Mouse (Mus musculus) embryonic facial prominence, embryonic 12.5 days (tissue): ENCODE data around the gene Raver1. TPM values are rescaled to one million over a fixed set of nuclear protein-coding genes. Genes with fewer than 3 reads are reported as not detected.
A peak's percentile ranks its signal among the peaks of the same experiment; 100 is the strongest.

Source experiments
- ATAC-seq: fragments of 200-750 bp; cut with Nextera tagmentation; 2 replicates; pipeline ENCODE4 v1.8.0; 2017; ENCODE audit not compliant: insufficient number of reproducible peaks, insufficient read depth, low FRiP score, low TSS enrichment
- H3K27ac ChIP-seq: fragments of 300-500 bp; sonication (generic); 2 replicates; pipeline ENCODE4 v1.5.1; 2016; ENCODE audit warnings: mild to moderate bottlenecking
- H3K27me3 ChIP-seq: fragments of 300-500 bp; sonication (generic); 2 replicates; pipeline ENCODE4 v1.6.1; 2016; ENCODE audit warnings: mild to moderate bottlenecking, moderate library complexity
- H3K36me3 ChIP-seq: fragments of 300-500 bp; sonication (generic); 2 replicates; pipeline ENCODE4 v1.6.1; 2016; ENCODE audit warnings: mild to moderate bottlenecking
- H3K4me1 ChIP-seq: fragments of 300-500 bp; sonication (generic); 2 replicates; pipeline ENCODE4 v1.6.1; 2016
- H3K4me2 ChIP-seq: fragments of 300-500 bp; sonication (generic); replicated peaks from 2 replicates; pipeline ENCODE4 v1.6.1; 2016; ENCODE audit warnings: mild to moderate bottlenecking, moderate library complexity
- H3K4me3 ChIP-seq: fragments of 300-500 bp; sonication (generic); 2 replicates; pipeline ENCODE4 v1.5.1; 2016; ENCODE audit warnings: mild to moderate bottlenecking
- H3K9ac ChIP-seq: fragments of 300-500 bp; sonication (generic); 2 replicates; pipeline ENCODE4 v1.6.1; 2016; ENCODE audit warnings: mild to moderate bottlenecking, moderate library complexity
- H3K9me3 ChIP-seq: fragments of 300-500 bp; sonication (generic); 2 replicates; pipeline ENCODE4 v1.6.1; 2016; ENCODE audit warnings: mild to moderate bottlenecking, moderate library complexity
- whole genome bisulfite sequencing: fragments of 180-500 bp; shearing (Covaris S2); methylation state at CpG from one replicate; pipeline ENCODE4 v1.1.7; 2016; 5-methylcytosine and 5-hydroxymethylcytosine counted together
- polyA plus RNA-seq: library from polyadenylated mRNA; unstranded; fragments of >200 nt; fragmentation: Nextera tagmentation; extraction: Ambion mirVana; gene quantifications from 2 replicates; pipeline ENCODE4 v1.2.1, GENCODE M21; 2016

Raver1 gene
- polyA plus RNA-seq, 1 experiment from 2014 or later = 64.3 TPM

DNA sequence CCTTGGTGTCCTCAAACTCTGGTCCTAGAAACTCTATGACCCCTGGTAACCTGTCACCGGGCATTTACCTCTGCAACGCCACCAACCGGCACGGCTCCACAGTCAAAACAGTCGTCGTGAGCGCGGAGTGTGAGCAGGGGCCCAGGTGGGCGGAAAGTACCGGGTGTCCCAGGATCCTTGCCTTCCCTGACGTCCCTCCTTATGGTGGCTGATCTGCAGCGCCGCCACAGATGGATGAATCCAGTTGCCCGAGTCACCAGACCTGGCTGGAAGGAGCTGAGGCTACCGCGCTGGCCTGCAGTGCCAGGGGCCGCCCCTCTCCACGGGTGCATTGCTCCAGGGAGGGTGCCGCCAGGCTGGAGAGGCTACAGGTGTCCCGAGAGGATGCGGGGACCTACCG, 55.1 kb downstream of the Raver1 start:
- Histone ChIP-seq H3K9ac (no peak overlapping the region), H3K4me3 (peak overlapping the region; percentile 37; the same call in 1 of the 2 replicates), H3K4me1 (peaks cover 46% of the 10 kb centered on the region), H3K27ac (no peak overlapping the region), H3K36me3 (no peaks in the 10 kb centered on the region), H3K9me3 (peaks cover 7% of the 10 kb centered on the region; the same call in 1 of the 2 replicates), H3K4me2 (peak overlapping the region; percentile 64), H3K27me3 (peaks cover 95% of the 10 kb centered on the region)
- ATAC-seq = no peak
- WGBS = under 1% methylated on average over 22 of the region's 22 CpGs

DNA sequence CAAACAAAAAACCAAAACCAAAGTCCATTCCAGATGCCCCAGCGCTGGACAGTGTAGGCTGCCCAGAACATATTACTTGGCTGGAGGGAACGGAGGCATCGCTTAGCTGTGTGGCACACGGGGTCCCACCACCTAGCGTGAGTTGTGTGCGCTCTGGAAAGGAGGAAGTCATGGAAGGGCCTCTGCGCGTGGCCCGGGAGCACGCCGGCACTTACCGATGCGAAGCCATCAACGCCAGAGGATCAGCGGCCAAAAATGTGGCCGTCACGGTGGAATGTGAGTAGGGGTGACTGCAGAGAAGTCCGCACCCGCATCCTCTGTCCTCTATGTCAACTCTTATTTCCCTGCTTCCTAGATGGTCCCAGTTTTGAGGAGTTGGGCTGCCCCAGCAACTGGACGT, 55.6 kb downstream of the Raver1 start:
- H3K4me2 ChIP-seq = peak overlapping the region; percentile 64; the same call in 1 of the 2 replicates
- peaks cover 7% of the 10 kb centered on the region; the same call in 1 of the 2 replicates for H3K9me3 ChIP-seq
- 7% methylated on average over 20 of the region's 20 CpGs for WGBS
- no peak for ATAC-seq
- H3K27ac ChIP-seq = no peak overlapping the region
- no peak overlapping the region; the same call in 1 of the 2 replicates for H3K4me3 ChIP-seq
- H3K9ac ChIP-seq = no peak overlapping the region
- H3K36me3 ChIP-seq = no peaks in the 10 kb centered on the region
- H3K27me3 ChIP-seq = peaks cover 95% of the 10 kb centered on the region
- H3K4me1 ChIP-seq = peaks cover 47% of the 10 kb centered on the region

DNA sequence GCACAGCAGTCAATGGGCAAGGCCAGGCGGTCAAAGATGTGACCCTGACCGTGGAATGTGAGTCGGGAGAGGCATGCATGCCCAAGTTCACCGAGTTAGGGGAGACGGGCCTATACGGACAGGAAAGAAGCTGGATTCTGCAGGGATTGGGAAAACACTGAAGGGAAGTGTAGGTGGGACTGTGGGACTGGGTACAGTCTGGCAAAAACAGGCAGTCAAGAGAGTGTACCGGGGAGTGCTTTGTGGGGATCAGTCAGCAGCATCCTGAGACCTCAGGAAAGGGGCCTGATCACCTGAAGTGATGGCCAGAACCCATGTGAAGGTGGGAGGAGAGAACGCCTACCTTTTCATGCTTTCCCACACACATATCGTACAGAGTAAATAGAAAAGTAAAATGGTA, 56.2 kb downstream of the Raver1 start:
- Histone ChIP-seq H3K27me3 (peaks cover 90% of the 10 kb centered on the region), H3K4me3 (no peak overlapping the region), H3K27ac (no peak overlapping the region), H3K36me3 (no peaks in the 10 kb centered on the region), H3K9me3 (peaks cover 7% of the 10 kb centered on the region; the same call in 1 of the 2 replicates), H3K9ac (no peak overlapping the region), H3K4me1 (peaks cover 48% of the 10 kb centered on the region), H3K4me2 (no peak overlapping the region)
- 15% methylated on average over 9 of the region's 9 CpGs for WGBS
- ATAC-seq = no peak

DNA sequence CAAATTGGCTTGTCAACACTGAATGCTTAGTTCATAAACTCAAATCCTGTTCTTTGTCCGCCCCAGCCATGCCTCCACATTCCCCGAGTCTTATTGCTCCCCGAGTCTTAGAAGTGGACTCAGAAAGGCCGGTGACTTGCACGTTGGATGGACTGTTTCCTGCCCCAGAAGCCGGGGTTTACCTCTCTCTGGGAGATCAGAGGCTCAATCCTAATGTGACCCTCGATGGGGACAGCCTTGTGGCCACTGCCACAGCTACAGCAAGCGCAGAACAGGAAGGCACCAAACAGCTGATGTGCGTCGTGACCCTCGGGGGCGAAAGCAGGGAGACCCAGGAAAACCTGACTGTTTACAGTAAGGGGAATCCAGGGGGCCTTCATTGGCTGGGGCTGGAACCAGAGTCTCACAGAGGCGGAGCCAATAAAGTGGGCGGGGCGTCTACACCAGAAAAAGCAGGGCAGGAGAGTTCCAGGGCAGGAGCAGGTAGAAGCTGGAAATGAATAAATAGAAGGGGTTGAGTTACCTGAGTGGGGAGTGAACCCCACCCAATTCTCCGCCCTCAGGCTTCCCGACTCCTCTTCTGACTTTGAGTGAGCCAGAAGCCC, 57.2 kb downstream of the Raver1 start:
- H3K9me3 ChIP-seq = peaks cover 5% of the 10 kb centered on the region; the same call in 1 of the 2 replicates
- peaks cover 87% of the 10 kb centered on the region for H3K27me3 ChIP-seq
- H3K4me3 ChIP-seq = peak overlapping the region; percentile 13; the same call in 1 of the 2 replicates
- H3K9ac ChIP-seq = no peak overlapping the region
- H3K27ac ChIP-seq = no peak overlapping the region
- H3K4me2 ChIP-seq = no peak overlapping the region; the same call in 1 of the 2 replicates
- no peak for ATAC-seq
- H3K4me1 ChIP-seq = peaks cover 55% of the 10 kb centered on the region
- 3% methylated on average over 17 of the region's 17 CpGs for WGBS
- H3K36me3 ChIP-seq = no peaks in the 10 kb centered on the region

DNA sequence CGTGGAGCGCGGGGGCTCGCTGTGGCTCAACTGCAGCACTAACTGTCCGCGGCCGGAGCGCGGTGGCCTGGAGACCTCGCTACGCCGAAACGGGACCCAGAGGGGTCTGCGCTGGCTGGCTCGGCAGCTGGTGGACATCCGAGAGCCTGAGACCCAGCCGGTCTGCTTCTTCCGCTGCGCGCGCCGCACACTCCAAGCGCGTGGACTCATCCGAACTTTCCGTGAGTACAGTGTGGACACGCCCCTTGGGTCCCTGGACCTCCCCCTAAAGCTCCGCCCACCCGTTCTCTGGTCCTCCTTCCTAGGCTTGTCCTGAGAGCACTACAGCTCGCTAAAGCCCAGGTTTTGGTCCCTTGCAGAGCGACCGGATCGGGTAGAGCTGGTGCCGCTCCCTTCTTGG, 58.7 kb downstream of the Raver1 start:
- peak; percentile 17; the same call in 1 of the 2 replicates for ATAC-seq
- no peaks in the 10 kb centered on the region for H3K9me3 ChIP-seq
- peaks cover 61% of the 10 kb centered on the region for H3K4me1 ChIP-seq
- no peak overlapping the region for H3K27ac ChIP-seq
- H3K36me3 ChIP-seq = no peaks in the 10 kb centered on the region
- WGBS = 1% methylated on average over 34 of the region's 34 CpGs
- peak overlapping the region; percentile 44 for H3K4me3 ChIP-seq
- peaks cover 81% of the 10 kb centered on the region for H3K27me3 ChIP-seq
- peak overlapping the region; percentile 92 for H3K4me2 ChIP-seq
- peak overlapping the region; percentile 28; the same call in 1 of the 2 replicates for H3K9ac ChIP-seq

DNA sequence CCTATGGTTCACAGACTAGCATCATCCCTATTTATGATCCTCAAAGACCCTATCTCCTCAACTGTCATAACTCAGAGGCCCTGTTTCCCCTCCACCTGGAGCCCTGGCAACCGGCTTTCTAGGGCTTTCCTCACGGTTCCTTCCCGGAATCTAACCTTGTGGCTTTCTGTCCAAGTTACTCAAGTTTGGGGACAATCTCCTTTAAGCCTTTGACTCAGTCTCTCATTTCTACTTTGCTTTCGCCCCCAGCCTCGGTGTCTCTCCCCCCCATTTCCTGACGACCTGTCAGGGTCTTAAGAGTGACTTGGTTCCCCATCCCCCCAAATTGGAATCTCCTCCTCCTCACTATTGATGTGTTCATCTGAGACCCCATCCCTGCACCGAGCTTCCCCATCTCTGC, 59.3 kb downstream of the Raver1 start:
- Histone ChIP-seq H3K9ac (no peak overlapping the region), H3K4me1 (peaks cover 54% of the 10 kb centered on the region), H3K4me2 (peak overlapping the region; percentile 92), H3K4me3 (peak overlapping the region; percentile 44), H3K27ac (no peak overlapping the region), H3K9me3 (no peaks in the 10 kb centered on the region), H3K36me3 (no peaks in the 10 kb centered on the region), H3K27me3 (peaks cover 81% of the 10 kb centered on the region)
- no peak for ATAC-seq
- 1% methylated on average over 7 of the region's 7 CpGs for WGBS

DNA sequence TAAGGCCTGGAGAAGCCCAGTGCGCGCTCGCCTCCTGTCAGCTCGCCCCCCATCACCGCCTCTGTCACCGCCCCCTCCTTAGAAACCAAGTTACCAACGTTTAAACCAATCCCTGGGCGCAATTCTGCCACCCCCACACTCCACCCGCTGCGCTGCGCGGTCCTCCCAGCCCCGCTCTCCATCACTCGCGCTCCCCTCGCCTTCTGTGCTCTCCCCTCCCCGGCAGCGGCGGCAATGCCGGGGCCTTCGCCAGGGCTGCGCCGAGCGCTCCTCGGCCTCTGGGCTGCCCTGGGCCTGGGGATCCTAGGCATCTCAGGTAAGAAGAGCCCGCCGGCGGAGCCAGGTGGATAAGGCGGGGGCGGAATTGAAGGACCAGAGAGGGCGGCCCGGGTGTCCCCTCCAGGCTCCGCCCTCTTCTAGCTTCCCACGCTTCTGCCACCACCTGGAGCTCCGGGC, 59.9 kb downstream of the Raver1 start, which contains the start of gene Icam5:
Icam5 (plus strand) TSS at position 178 of the 456 bp plus-strand sequence.
- Histone ChIP-seq H3K9ac (peak within 1 kb of the TSS; percentile 28), H3K27me3 (peaks cover 79% of the 10 kb centered on the region), H3K4me1 (peaks cover 49% of the 10 kb centered on the region), H3K36me3 (no peaks in the 10 kb centered on the region), H3K9me3 (no peaks in the 10 kb centered on the region), H3K27ac (no peak within 1 kb of the TSS), H3K4me2 (peak within 1 kb of the TSS; percentile 92), H3K4me3 (peak within 1 kb of the TSS; percentile 44)
- no peak for ATAC-seq
- WGBS = 1% methylated on average over 35 of the region's 35 CpGs

DNA sequence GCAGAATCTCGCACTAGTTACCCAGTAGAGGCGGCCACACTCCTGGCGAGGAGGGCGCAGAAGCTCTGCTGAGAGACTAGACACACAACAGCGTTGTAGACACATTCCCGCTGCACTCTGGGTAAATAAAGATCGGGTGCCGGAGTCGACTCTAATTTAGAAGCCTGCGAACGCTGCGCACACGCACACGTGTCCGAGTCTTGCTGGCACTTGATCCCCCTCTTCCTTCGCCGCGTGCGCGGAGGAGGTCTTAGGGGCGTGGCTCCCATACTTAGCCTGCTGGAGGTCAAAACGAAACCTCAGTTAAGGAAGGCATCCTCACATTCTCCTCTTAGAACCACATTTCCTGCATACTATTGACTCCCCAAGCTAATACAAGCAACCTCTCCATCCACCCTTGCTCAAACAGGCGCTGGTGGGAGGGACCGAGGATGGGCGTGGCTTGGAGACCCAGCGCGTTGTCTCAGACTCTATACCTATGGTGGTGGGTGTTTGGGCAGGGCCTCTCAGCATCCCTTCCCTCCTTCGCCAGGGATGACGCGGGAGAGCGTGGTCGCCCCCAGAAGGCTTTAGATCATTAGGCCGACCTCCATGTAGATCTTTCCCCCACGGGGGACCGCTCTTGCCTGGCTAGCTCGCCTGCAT, 60.4 kb downstream of the Raver1 start:
- WGBS = under 1% methylated on average over 36 of the region's 36 CpGs
- peak; percentile 38; the same call in 1 of the 2 replicates for ATAC-seq
- H3K9me3 ChIP-seq = no peaks in the 10 kb centered on the region
- peaks cover 76% of the 10 kb centered on the region for H3K27me3 ChIP-seq
- H3K4me2 ChIP-seq = peak overlapping the region; percentile 92
- H3K27ac ChIP-seq = no peak overlapping the region
- peaks cover 45% of the 10 kb centered on the region for H3K4me1 ChIP-seq
- H3K36me3 ChIP-seq = no peaks in the 10 kb centered on the region
- H3K4me3 ChIP-seq = peak overlapping the region; percentile 44
- H3K9ac ChIP-seq = peak overlapping the region; percentile 28; the same call in 1 of the 2 replicates

DNA sequence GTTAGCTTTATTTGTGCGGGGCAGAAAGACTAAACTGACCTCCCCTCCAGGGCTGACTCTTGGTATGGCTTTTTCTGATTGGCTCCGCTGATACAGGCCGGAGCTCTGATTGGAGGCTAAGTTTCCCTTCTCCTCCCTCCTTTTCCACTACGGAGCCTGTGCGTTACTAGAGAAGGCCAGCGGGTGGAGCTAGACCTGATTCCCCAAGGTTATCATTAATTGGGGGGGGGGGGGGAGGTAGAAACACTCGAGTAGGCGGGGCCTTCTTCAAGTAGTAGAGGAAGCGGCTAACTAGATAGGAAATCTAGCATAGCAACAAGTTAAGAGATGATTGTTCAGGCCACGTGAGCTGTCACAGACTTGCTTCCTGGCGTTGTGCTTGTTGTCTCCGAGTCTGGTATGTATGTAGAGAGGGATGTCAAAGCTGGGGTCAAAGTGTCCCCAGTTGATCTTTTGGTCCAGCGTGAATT, 61.0 kb downstream of the Raver1 start:
- Histone ChIP-seq H3K27me3 (peaks cover 71% of the 10 kb centered on the region), H3K9me3 (no peaks in the 10 kb centered on the region), H3K4me3 (peak overlapping the region; percentile 44), H3K4me2 (peak overlapping the region; percentile 92), H3K9ac (no peak overlapping the region), H3K36me3 (no peaks in the 10 kb centered on the region), H3K27ac (no peak overlapping the region), H3K4me1 (peaks cover 45% of the 10 kb centered on the region)
- no peak for ATAC-seq
- WGBS = under 1% methylated on average over 13 of the region's 13 CpGs

DNA sequence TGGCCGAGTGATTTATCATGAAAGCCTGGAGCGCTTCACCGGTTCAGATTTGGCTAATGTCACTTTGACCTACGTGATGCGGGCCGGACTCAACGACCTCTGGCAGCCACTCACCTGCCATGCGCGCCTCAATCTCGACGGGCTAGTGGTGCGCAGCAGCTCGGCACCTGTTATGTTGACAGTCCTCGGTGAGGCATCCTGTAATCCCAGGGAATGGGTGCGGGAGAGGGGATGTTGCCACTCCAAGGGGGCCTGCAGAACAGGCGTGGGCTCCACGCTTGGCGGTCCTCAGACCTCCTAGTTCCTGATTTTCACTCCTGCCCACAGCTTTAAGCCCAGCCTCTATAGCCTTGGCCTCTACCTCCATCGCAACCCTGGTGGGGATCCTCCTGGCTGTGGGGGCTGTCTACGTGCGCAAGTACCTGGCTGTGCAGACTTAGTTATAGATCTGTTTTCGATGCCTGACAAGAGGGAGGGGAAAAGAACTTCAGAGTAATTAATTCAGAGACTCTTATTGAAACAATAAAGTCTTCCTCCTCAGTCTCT, 61.7 kb downstream of the Raver1 start:
- 20% methylated on average over 22 of the region's 22 CpGs for WGBS
- Histone ChIP-seq H3K4me1 (peaks cover 45% of the 10 kb centered on the region), H3K36me3 (no peaks in the 10 kb centered on the region), H3K4me3 (peak overlapping the region; percentile 44), H3K4me2 (peak overlapping the region; percentile 92), H3K27ac (no peak overlapping the region), H3K27me3 (peaks cover 64% of the 10 kb centered on the region), H3K9me3 (no peaks in the 10 kb centered on the region), H3K9ac (no peak overlapping the region)
- ATAC-seq = no peak

DNA sequence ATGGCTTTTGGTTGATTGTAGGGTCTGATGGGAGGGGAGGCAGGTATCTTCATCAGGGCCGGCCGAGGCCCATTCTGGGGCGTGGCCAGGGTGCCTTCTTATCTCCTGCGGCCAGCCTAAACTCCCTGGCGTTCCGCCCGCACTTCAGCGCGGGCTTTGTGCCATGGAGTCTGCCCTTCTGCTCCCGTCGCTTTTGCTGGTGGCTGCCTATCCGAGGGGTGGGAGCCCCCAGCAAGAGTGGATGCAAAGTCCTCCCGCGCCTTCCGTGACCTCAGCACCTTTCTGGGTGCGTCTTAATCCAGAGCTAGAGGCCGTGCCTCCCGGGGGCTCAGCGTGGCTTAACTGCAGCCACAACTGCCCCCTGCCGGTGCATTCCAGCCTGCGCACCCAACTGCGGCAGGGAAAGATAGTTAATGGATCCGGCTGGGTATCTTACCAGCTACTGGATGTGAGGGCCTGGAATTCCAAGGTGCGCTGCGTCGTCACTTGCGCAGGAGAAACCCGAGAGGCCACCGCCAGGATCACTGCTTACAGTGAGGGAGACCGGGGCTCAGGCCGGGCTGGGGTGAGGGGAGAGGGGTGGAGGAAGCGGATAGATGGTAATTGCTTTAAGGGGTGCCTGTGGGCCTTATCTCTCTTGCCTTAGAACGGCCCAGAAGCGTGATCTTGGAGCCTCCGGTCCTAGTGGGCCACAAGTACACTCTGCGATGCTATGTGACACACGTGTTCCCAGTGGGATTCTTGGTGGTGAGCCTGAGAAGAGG, 62.3 kb downstream of the Raver1 start, which contains the start of gene Icam4:
Icam4 (plus strand) TSS at position 83 of the 764 bp plus-strand sequence.
- Histone ChIP-seq H3K4me1 (peaks cover 42% of the 10 kb centered on the region), H3K9ac (peak within 1 kb of the TSS; percentile 43; the same call in 1 of the 2 replicates), H3K27ac (no peak within 1 kb of the TSS), H3K36me3 (no peaks in the 10 kb centered on the region), H3K4me2 (peak within 1 kb of the TSS; percentile 92), H3K9me3 (no peaks in the 10 kb centered on the region), H3K27me3 (peaks cover 57% of the 10 kb centered on the region), H3K4me3 (peak within 1 kb of the TSS; percentile 31)
- ATAC-seq = no peak
- WGBS = 4% methylated on average over 37 of the region's 37 CpGs
